Mouse (Mus musculus) spleen, postnatal 36 days (tissue): ENCODE results near the gene Rnf187.
A peak's percentile ranks its signal among the peaks of the same experiment; 100 is the strongest.
"Not testable (repeated sequence)": the region's sequence is repeated elsewhere in the genome, so short reads cannot be mapped to it uniquely, and the experiment has no call there.

Experiments used
- DNase-seq, 2 experiments: peaks; one replicate each; pipeline ENCODE4 v3.0.0; 2022; ENCODE audit warnings: low spot score in 2 of 2, mixed read lengths in 1 of 2

Rnf187 gene

GRCm38 (mm10) chr11:58965001-58965760 lies 26.5 kb upstream of the Rnf187 start:
- DNase-seq, result no peak

- no peak for DNase-seq
Observed at GRCm38 (mm10) chr11:58964216-58964615, 25.5 kb upstream of the Rnf187 start.

- DNase-seq, result no peak
Observed at GRCm38 (mm10) chr11:58963543-58963942, 24.8 kb upstream of the Rnf187 start.

GRCm38 (mm10) chr11:58961364-58962177 lies 22.9 kb upstream of the Rnf187 start:
- no peak for DNase-seq

- DNase-seq, result peak; percentile 84 to 87
Observed at GRCm38 (mm10) chr11:58959921-58960465, 21.3 kb upstream of the Rnf187 start.

- no peak for DNase-seq
Observed at GRCm38 (mm10) chr11:58959186-58959825, 20.6 kb upstream of the Rnf187 start.

- DNase-seq, result no peak
Observed at GRCm38 (mm10) chr11:58958536-58958935, 19.8 kb upstream of the Rnf187 start.

GRCm38 (mm10) chr11:58957226-58957914 lies 18.7 kb upstream of the Rnf187 start:
- no peak for DNase-seq

GRCm38 (mm10) chr11:58955868-58956257 lies 17.1 kb upstream of the Rnf187 start:
- no peak for DNase-seq

- DNase-seq, result no peak
Observed at GRCm38 (mm10) chr11:58955143-58955867, 16.6 kb upstream of the Rnf187 start.

- peak; percentile 91 to 97 for DNase-seq
Observed at GRCm38 (mm10) chr11:58954420-58955142, 15.9 kb upstream of the Rnf187 start, which contains the start of the genes Hist3h2a and Trim17. Gene Hist3h2a, plus strand, starts transcription at chr11:58954685. Gene Trim17, plus strand, starts transcription at chr11:58954685.

GRCm38 (mm10) chr11:58954170-58954419 lies 15.4 kb upstream of the Rnf187 start:
- not testable (repeated sequence) for DNase-seq

- DNase-seq, result no peak
Observed at GRCm38 (mm10) chr11:58953351-58954169, 14.8 kb upstream of the Rnf187 start.

GRCm38 (mm10) chr11:58951210-58951609 lies 12.5 kb upstream of the Rnf187 start:
- DNase-seq, result no peak

GRCm38 (mm10) chr11:58949480-58950431 lies 11.0 kb upstream of the Rnf187 start:
- DNase-seq, result no peak

GRCm38 (mm10) chr11:58948542-58949479 lies 10.1 kb upstream of the Rnf187 start, which contains the start of gene Hist3h2ba:
Gene Hist3h2ba, plus strand, starts transcription at chr11:58948920.
- DNase-seq, result peak; percentile 66 to 76
